Mouse (Mus musculus): ENCODE measurements around the gene Tiam1.

GRCm38 (mm10) chr16:90155080-90155479, 11.5 kb upstream of the Tiam1 start:
- no peak for TF ChIP-seq POLR2A (IDR thresholded peaks at IDR 0.05; ENCODE audit: low read depth, low read length)
- TF ChIP-seq CTCF (IDR thresholded peaks at IDR 0.05; ENCODE audit: extremely low read depth, insufficient read length, insufficient replicate concordance, low read depth, low read length), result no peak

Data from small intestine, adult 2 months (tissue).